Mouse (Mus musculus): ENCODE results near the gene Klhl31.
A peak's percentile ranks its signal among the peaks of the same experiment; 100 is the strongest.

Klhl31 gene

DNA sequence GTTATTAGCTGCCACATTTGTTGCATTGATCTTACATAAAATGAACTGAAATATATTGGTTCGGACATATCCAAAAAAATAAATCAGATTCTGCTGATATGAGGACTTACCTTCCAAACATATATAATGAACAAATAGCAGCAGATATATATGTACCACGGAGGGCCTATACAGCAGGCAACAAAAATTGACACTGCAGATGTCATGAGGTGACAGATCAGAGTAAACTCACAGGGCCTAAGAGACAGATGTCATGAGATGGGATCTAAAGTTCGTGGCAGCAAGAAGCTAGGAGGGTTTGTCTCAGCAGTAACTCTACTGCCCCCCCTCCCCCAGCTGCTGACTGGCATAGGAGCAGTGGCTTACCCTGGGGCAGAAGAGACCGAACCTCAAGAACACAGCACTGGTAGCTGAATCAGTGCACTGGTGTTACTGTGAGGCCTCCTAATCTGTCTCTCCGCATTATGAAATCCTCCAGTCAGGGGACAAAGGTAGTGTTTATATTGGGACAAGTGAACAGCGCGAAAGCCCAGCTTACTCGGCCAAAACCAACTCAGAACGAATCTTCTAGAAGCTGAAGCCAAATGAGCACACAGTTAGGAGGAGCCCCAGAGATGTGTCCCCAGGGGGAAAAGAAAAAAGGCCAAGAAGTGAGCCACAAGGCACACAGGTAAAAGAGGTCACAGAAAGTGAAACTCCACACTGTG lies 71.3 kb downstream of the Klhl31 start:
- peak; percentile 23 for DNase-seq

DNA sequence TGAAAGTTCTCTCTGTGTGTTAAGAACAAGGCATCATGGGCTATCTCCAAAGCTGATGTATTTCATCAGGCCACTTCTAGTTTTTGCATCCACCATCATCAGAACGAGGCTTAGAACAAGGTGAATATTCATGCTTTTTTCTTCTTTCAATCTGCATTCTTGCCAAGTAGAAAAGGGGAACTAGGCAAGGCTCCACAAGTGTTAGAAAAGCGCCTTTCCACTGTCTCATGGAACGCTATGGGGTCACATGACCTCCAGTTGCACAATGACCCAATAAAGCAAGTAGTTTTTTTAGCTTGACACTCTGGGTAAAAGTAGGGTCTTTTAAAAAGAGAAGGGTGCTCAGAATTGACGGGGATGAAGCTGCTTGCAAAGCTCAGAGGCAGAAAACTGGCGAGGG lies 72.7 kb downstream of the Klhl31 start:
- DNase-seq: peak; percentile 66

All from lung, postnatal 36 days (tissue).